Mouse (Mus musculus) small intestine, adult 2 months (tissue): ENCODE data around the gene Dop1b. TPM values are rescaled to one million over a fixed set of nuclear protein-coding genes. Genes with fewer than 3 reads are reported as not detected.
A peak's percentile ranks its signal among the peaks of the same experiment; 100 is the strongest.

Experiments
- H3K27ac ChIP-seq: fragments of 200-500 bp; 2 replicates; pipeline ENCODE4 v1.5.1; 2012; ENCODE audit warnings: low read depth, low read length, control low read depth, inconsistent platforms; ENCODE audit not compliant: insufficient read depth
- H3K27me3 ChIP-seq: fragments of 200-500 bp; 2 replicates; pipeline ENCODE4 v1.6.1; 2012; ENCODE audit warnings: mild to moderate bottlenecking, moderate library complexity, low read length, inconsistent platforms; ENCODE audit not compliant: control insufficient read depth, insufficient read depth
- H3K36me3 ChIP-seq: fragments of 200-500 bp; 2 replicates; pipeline ENCODE4 v1.6.1; 2012; ENCODE audit warnings: mild to moderate bottlenecking, low read length, control low read depth, inconsistent platforms; ENCODE audit not compliant: control insufficient read depth, insufficient read depth
- H3K4me1 ChIP-seq: fragments of 200-500 bp; 2 replicates; pipeline ENCODE4 v1.6.1; 2012; ENCODE audit warnings: low read length, inconsistent platforms, mixed read lengths; ENCODE audit not compliant: control insufficient read depth, insufficient read depth, insufficient read length
- H3K4me3 ChIP-seq: fragments of 200-500 bp; 2 replicates; pipeline ENCODE4 v1.5.1; 2012; ENCODE audit warnings: low read depth, mild to moderate bottlenecking, control low read depth, inconsistent platforms, low read length, moderate library complexity
- CTCF ChIP-seq: fragments of 200-500 bp; IDR thresholded peaks from 2 replicates; pipeline ENCODE4 v1.5.1; 2012; ENCODE audit warnings: low read depth, mild to moderate bottlenecking, control low read depth, inconsistent platforms, low read length, moderate library complexity, mixed read lengths; ENCODE audit not compliant: insufficient replicate concordance, insufficient read length; ENCODE audit errors: extremely low read depth
- POLR2A ChIP-seq: fragments of 200-500 bp; IDR thresholded peaks from 2 replicates; pipeline ENCODE4 v1.6.1; 2012; ENCODE audit warnings: low read depth, mild to moderate bottlenecking, control low read depth, inconsistent platforms, low read length, moderate library complexity
- WGBS: fragments of 180-500 bp; shearing (Covaris S2); methylation state at CpG from one replicate; pipeline ENCODE4 v1.1.7; 2018; 5-methylcytosine and 5-hydroxymethylcytosine counted together
- polyA plus RNA-seq: library from polyadenylated mRNA; depleted of rRNA; stranded (reverse); fragments of >200 nt; gene quantifications from 2 replicates; pipeline ENCODE4 v1.2.3, GENCODE M21; 2012; rRNA removed

The Dop1b gene
- polyA plus RNA-seq, 1 experiment: 94.1 TPM

- Histone ChIP-seq H3K27ac (peak within 1 kb of the TSS; percentile 88), H3K4me1 (peaks cover 3% of the 10 kb centered on the region; the same call in 1 of the 2 replicates), H3K36me3 (no peaks in the 10 kb centered on the region), H3K4me3 (peak within 1 kb of the TSS; percentile 80), H3K27me3 (no peaks in the 10 kb centered on the region)
- TF ChIP-seq POLR2A: peak; percentile 94
- TF ChIP-seq CTCF: no peak
- WGBS: 12% methylated on average over 55 of the region's 55 CpGs
These were observed 120.1 kb downstream of the Dop1b start, which contains the start of gene Morc3 for GRCm38 (mm10) chr16:93831627-93832395. TSS of gene Morc3 (plus strand) at chr16:93832121.

- under 1% methylated on average over 68 of the region's 69 CpGs for WGBS
- TF ChIP-seq CTCF: no peak
- no peak for TF ChIP-seq POLR2A
- no peaks in the 10 kb centered on the region for H3K27me3 ChIP-seq
- H3K36me3 ChIP-seq: no peaks in the 10 kb centered on the region
- peaks cover 3% of the 10 kb centered on the region; the same call in 1 of the 2 replicates for H3K4me1 ChIP-seq
- H3K27ac ChIP-seq: peak overlapping the region; percentile 88
- H3K4me3 ChIP-seq: peak overlapping the region; percentile 80
These were observed 121.0 kb downstream of the Dop1b start for GRCm38 (mm10) chr16:93832451-93833276.

GRCm38 (mm10) chr16:93833551-93833950 is 121.8 kb downstream of the Dop1b start:
- Histone ChIP-seq H3K4me1 (peaks cover under 1% of the 10 kb centered on the region; the same call in 1 of the 2 replicates), H3K36me3 (no peaks in the 10 kb centered on the region), H3K27me3 (no peaks in the 10 kb centered on the region), H3K4me3 (peak overlapping the region; percentile 15; the same call in 1 of the 2 replicates), H3K27ac (no peak overlapping the region)
- WGBS: 78% methylated on average over 6 of the region's 6 CpGs
- no peak for TF ChIP-seq POLR2A

- Histone ChIP-seq H3K27ac (no peak overlapping the region), H3K36me3 (no peaks in the 10 kb centered on the region), H3K4me1 (peaks cover 3% of the 10 kb centered on the region; the same call in 1 of the 2 replicates), H3K27me3 (no peaks in the 10 kb centered on the region), H3K4me3 (no peak overlapping the region)
- WGBS: 55% methylated on average over 2 of the region's 2 CpGs
- TF ChIP-seq POLR2A: no peak
- no peak for TF ChIP-seq CTCF
These were observed 122.4 kb downstream of the Dop1b start for GRCm38 (mm10) chr16:93834076-93834475.

GRCm38 (mm10) chr16:93839049-93839448 is 127.3 kb downstream of the Dop1b start:
- Histone ChIP-seq H3K36me3 (peaks cover 9% of the 10 kb centered on the region), H3K27ac (no peak overlapping the region), H3K4me1 (peaks cover 3% of the 10 kb centered on the region; the same call in 1 of the 2 replicates), H3K4me3 (no peak overlapping the region), H3K27me3 (no peaks in the 10 kb centered on the region)
- 16% methylated on average over 1 of the region's 1 CpGs for WGBS
- no peak for TF ChIP-seq POLR2A
- no peak for TF ChIP-seq CTCF

- Histone ChIP-seq H3K27ac (no peak overlapping the region), H3K4me3 (no peak overlapping the region), H3K36me3 (peaks cover 69% of the 10 kb centered on the region), H3K27me3 (no peaks in the 10 kb centered on the region), H3K4me1 (no peaks in the 10 kb centered on the region)
- TF ChIP-seq POLR2A (no peak), CTCF (no peak)
- WGBS: 97% methylated on average over 3 of the region's 3 CpGs
These were observed 138.8 kb downstream of the Dop1b start for GRCm38 (mm10) chr16:93850527-93850926.

GRCm38 (mm10) chr16:93859967-93860366 is 148.3 kb downstream of the Dop1b start:
- no peaks in the 10 kb centered on the region for H3K27me3 ChIP-seq
- no peak overlapping the region for H3K4me3 ChIP-seq
- WGBS: 80% methylated on average over 4 of the region's 4 CpGs
- H3K27ac ChIP-seq: no peak overlapping the region
- H3K4me1 ChIP-seq: no peaks in the 10 kb centered on the region
- peaks cover 78% of the 10 kb centered on the region for H3K36me3 ChIP-seq
- TF ChIP-seq CTCF (no peak), POLR2A (no peak)

Other genes with a start within 250 kb of the Dop1b start
- 2.4 TPM in 2 replicates for gene Setd4, start 107.8 kb upstream of the Dop1b start, polyA plus RNA-seq
- 352 and 389 TPM in 2 replicates for gene Cbr1, start 106.1 kb upstream of the Dop1b start, polyA plus RNA-seq
- not detected in 2 replicates for gene Gm5678, start 83.8 kb upstream of the Dop1b start, polyA plus RNA-seq
- gene Cbr3, start 28.7 kb upstream of the Dop1b start, polyA plus RNA-seq: 4.0 and 39.0 TPM in 2 replicates
- gene Morc3, start 120.2 kb downstream of the Dop1b start, polyA plus RNA-seq: 1.8 and 2.7 TPM in 2 replicates
- 2.4 and 3.3 TPM in 2 replicates for gene Chaf1b, start 172.0 kb downstream of the Dop1b start, polyA plus RNA-seq